In the genomic region with DNA sequence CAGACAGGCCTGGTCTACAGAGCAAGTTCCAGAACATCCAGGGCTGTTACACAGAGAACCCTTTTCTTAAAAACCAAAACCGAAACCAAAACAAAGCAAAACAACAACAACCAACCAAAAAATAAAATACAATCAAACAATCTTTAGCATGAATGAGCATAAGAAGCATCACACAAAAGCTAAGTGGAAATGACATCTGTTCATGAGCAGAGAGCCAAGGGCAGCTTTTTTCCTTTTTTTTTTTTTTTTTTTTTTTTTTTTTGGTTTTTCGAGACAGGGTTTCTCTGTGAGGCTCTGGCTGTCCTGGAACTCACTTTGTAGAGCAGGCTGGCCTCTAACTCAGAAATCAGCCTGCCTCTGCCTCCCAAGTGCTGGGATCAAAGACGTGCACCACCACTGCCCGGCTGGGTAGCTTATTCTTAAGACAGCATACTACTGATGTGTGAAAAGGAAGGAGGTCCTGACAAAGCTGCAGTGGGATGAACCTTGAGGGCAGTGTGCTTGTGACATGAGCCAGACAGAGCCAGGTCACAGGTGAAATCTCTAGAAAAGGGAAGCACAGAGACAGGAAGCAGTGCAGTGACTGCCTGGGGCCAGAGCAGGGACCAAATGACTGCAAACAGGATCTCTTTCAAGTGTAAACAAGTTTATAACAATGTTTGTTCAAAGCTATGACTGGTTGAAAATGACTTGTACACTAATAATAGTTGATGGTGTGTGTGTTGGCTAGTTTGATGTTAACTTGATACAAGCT, we compare ENCODE assay signal across 20 mouse cellular contexts. TPM values are rescaled to one million over a fixed set of nuclear protein-coding genes. Genes with fewer than 3 reads are reported as not detected.
DNase-seq lines count a peak whose midpoint lies in the region; ATAC-seq and TF ChIP-seq lines count a peak whose summit lies in the region.
"Had no signal": no experiment of that assay in that cellular context is flagged by ENCODE, and none has a peak within 500 bp of the region (broad histone marks: within the 10 kb centered on the region; RNA-seq: fewer than 3 reads in every experiment).

No protein-coding gene starts in this region.

- ATAC-seq in forebrain, embryonic 13.5 days: no peak
- ATAC-seq in forebrain, embryonic 12.5 days (ENCODE audit: low FRiP score): no peak
- ATAC-seq in liver, embryonic 13.5 days (ENCODE audit: low read depth): no peak
- ATAC-seq in neutrophil, adult 5-6 weeks (ENCODE audit: extremely low read depth, insufficient number of reproducible peaks, low FRiP score, poor library complexity, severe bottlenecking): peak; percentile 45; the same call in 1 of the 2 replicates
- ATAC-seq: forebrain, embryonic 14.5 days had no signal

- no peaks in the 10 kb centered on the region for H3K4me1 ChIP-seq in forebrain, embryonic 13.5 days
- H3K4me1 ChIP-seq in forebrain, embryonic 12.5 days: no peaks in the 10 kb centered on the region
- peaks cover 54% of the 10 kb centered on the region for H3K4me1 ChIP-seq in liver, embryonic 13.5 days (replicated peaks)
- H3K4me1 ChIP-seq in MEL (ENCODE audit: control insufficient read depth in 1 of 2, insufficient read depth in 2 of 2, low read length in 2 of 2): peaks cover 2 to 6% of the 10 kb centered on the region in 2 experiments; a peak in 1 of 4 replicates
- H3K4me1 ChIP-seq: midbrain, embryonic 10.5 days had no signal

- TF ChIP-seq CTCF in MEL (IDR thresholded peaks at IDR 0.05 in 2 of 3, conservative IDR thresholded peaks at IDR 0.05 in 1 of 3; ENCODE audit: control insufficient read depth in 1 of 3, insufficient read depth in 1 of 3, low read depth in 2 of 3, low read length in 3 of 3, poor library complexity in 1 of 3, severe bottlenecking in 1 of 3): no peak

- TF ChIP-seq POLR2A in MEL (IDR thresholded peaks at IDR 0.05; ENCODE audit: control insufficient read depth in 1 of 2, insufficient read depth in 1 of 2, low read depth in 1 of 2, low read length in 2 of 2, poor library complexity in 1 of 2): no peak

- WGBS in forebrain, embryonic 13.5 days: 85% methylated on average over 4 of the region's 4 CpGs
- WGBS in forebrain, embryonic 12.5 days: 89% methylated on average over 4 of the region's 4 CpGs
- 66% methylated on average over 4 of the region's 4 CpGs for WGBS in liver, embryonic 13.5 days (ENCODE audit: insufficient replicate concordance)

- TF ChIP-seq RAD21 in MEL (IDR thresholded peaks at IDR 0.05; ENCODE audit: low read depth, low read length): no peak

- H3K4me3 ChIP-seq in forebrain, embryonic 13.5 days: no peak overlapping the region
- H3K4me3 ChIP-seq in forebrain, embryonic 12.5 days (replicated peaks): no peak overlapping the region
- no peak overlapping the region for H3K4me3 ChIP-seq in liver, embryonic 13.5 days (replicated peaks)
- H3K4me3 ChIP-seq in MEL (ENCODE audit: control insufficient read depth in 1 of 2, insufficient read depth in 1 of 2, low read depth in 2 of 2, low read length in 2 of 2): no peak overlapping the region
- H3K4me3 ChIP-seq: embryonic facial prominence, embryonic 15.5 days; kidney, embryonic 15.5 days; midbrain, embryonic 10.5 days; myocyte had no signal

- H3K36me3 ChIP-seq in forebrain, embryonic 13.5 days (ENCODE audit: poor library complexity, severe bottlenecking): peaks cover 2% of the 10 kb centered on the region; the same call in 1 of the 2 replicates
- H3K36me3 ChIP-seq in forebrain, embryonic 12.5 days (replicated peaks): peaks cover 3% of the 10 kb centered on the region; the same call in 1 of the 2 replicates
- peaks cover 12% of the 10 kb centered on the region; the same call in 1 of the 2 replicates for H3K36me3 ChIP-seq in liver, embryonic 13.5 days
- no peaks in the 10 kb centered on the region; a peak in 1 of 4 replicates for H3K36me3 ChIP-seq in MEL (ENCODE audit: control insufficient read depth in 1 of 2, insufficient read depth in 2 of 2, low read length in 2 of 2)

- no peak for DNase-seq in liver, embryonic 13.5 days
- DNase-seq in liver: no peak
- DNase-seq in MEL (ENCODE audit: low read depth, low spot score): no peak
- no peak for DNase-seq in kidney, postnatal 14 days
- DNase-seq in cerebellum, adult 18-20 months: no peak
- DNase-seq: adrenal gland, adult 8-10 months; cerebellum, adult 11-12 months; gastrocnemius, postnatal 25 days; lung, postnatal 14 days; thymus, postnatal 25 days had no signal

- H3K27ac ChIP-seq in forebrain, embryonic 13.5 days: peak overlapping the region; percentile 40
- no peak overlapping the region for H3K27ac ChIP-seq in forebrain, embryonic 12.5 days
- H3K27ac ChIP-seq in liver, embryonic 13.5 days: peak overlapping the region; percentile 59
- H3K27ac ChIP-seq in MEL (ENCODE audit: control insufficient read depth, low read depth, low read length): no peak overlapping the region
- H3K27ac ChIP-seq: embryonic facial prominence, embryonic 15.5 days; kidney, embryonic 15.5 days; midbrain, embryonic 10.5 days had no signal

- no peaks in the 10 kb centered on the region; the same call in 1 of the 2 replicates for H3K79me2 ChIP-seq in MEL (ENCODE audit: control insufficient read depth, insufficient read depth, low read length, poor library complexity)

- no peaks in the 10 kb centered on the region for H3K27me3 ChIP-seq in forebrain, embryonic 13.5 days
- no peaks in the 10 kb centered on the region for H3K27me3 ChIP-seq in forebrain, embryonic 12.5 days
- H3K27me3 ChIP-seq in liver, embryonic 13.5 days: no peaks in the 10 kb centered on the region
- no peaks in the 10 kb centered on the region for H3K27me3 ChIP-seq in MEL (ENCODE audit: control insufficient read depth in 1 of 2, insufficient read depth in 2 of 2, low read length in 2 of 2)
- H3K27me3 ChIP-seq: embryonic facial prominence, embryonic 15.5 days; kidney, embryonic 15.5 days had no signal

- H3K4me2 ChIP-seq in forebrain, embryonic 13.5 days: no peak overlapping the region
- H3K4me2 ChIP-seq in forebrain, embryonic 12.5 days: no peak overlapping the region
- no peak overlapping the region for H3K4me2 ChIP-seq in liver, embryonic 13.5 days
- H3K4me2 ChIP-seq: embryonic facial prominence, embryonic 15.5 days; heart, embryonic 11.5 days; kidney, embryonic 15.5 days had no signal

- H3K9ac ChIP-seq in forebrain, embryonic 13.5 days: no peak overlapping the region
- no peak overlapping the region for H3K9ac ChIP-seq in forebrain, embryonic 12.5 days
- H3K9ac ChIP-seq in liver, embryonic 13.5 days: peak overlapping the region; percentile 13; the same call in 1 of the 2 replicates
- no peak overlapping the region; the same call in 1 of the 2 replicates for H3K9ac ChIP-seq in MEL (ENCODE audit: control insufficient read depth, low read depth, low read length, poor library complexity, severe bottlenecking)
- H3K9ac ChIP-seq: embryonic facial prominence, embryonic 15.5 days; kidney, embryonic 15.5 days had no signal

- TF ChIP-seq EP300 in MEL (IDR thresholded peaks at IDR 0.05; ENCODE audit: low read depth in 1 of 2, low read length in 2 of 2): no peak

- no peaks in the 10 kb centered on the region for H3K9me3 ChIP-seq in forebrain, embryonic 13.5 days (replicated peaks)
- no peaks in the 10 kb centered on the region for H3K9me3 ChIP-seq in forebrain, embryonic 12.5 days
- H3K9me3 ChIP-seq in liver, embryonic 13.5 days (replicated peaks): no peaks in the 10 kb centered on the region
- H3K9me3 ChIP-seq in MEL (replicated peaks; ENCODE audit: insufficient read depth, low read length): no peaks in the 10 kb centered on the region
- H3K9me3 ChIP-seq: embryonic facial prominence, embryonic 15.5 days; kidney, embryonic 15.5 days; midbrain, embryonic 10.5 days had no signal

RNA-seq across cellular contexts. Expression of a gene that starts 14.5 kb away (rescaled TPM):
- polyA plus RNA-seq in forebrain, embryonic 13.5 days (2015; fragmentation: Nextera tagmentation; extraction: Ambion mirVana): 16.6 and 17.1 TPM in 2 replicates
- 30.6 and 31.7 TPM in 2 replicates for polyA plus RNA-seq in forebrain, embryonic 12.5 days (2016; fragmentation: Nextera tagmentation; extraction: Ambion mirVana)
- polyA plus RNA-seq in liver, embryonic 13.5 days (2015; fragmentation: Nextera tagmentation; extraction: Ambion mirVana): 11.1 and 12.3 TPM in 2 replicates
- total RNA-seq in MEL (2012; rRNA removed): 5.6 and 6.2 TPM in 2 replicates
- polyA plus RNA-seq in MEL (2012; ENCODE audit: insufficient read depth in 1 of 2, insufficient read length in 2 of 2, low read depth in 1 of 2, low replicate concordance in 2 of 2, missing spikeins in 1 of 2): 10 to 100 TPM in 1 of 2 experiments, not detected in 1; 16.2 TPM
- total RNA-seq in neutrophil, adult 5-6 weeks (2017): 9.2 and 10.2 TPM in 2 replicates

RNA-seq across cellular contexts. Expression of a gene that starts 18.8 kb away (rescaled TPM):
- not detected in 2 replicates for polyA plus RNA-seq in forebrain, embryonic 13.5 days (2015; fragmentation: Nextera tagmentation; extraction: Ambion mirVana)
- 0.08 and 0.13 TPM in 2 replicates for polyA plus RNA-seq in forebrain, embryonic 12.5 days (2016; fragmentation: Nextera tagmentation; extraction: Ambion mirVana)
- 0.24 and 0.32 TPM in 2 replicates for polyA plus RNA-seq in liver, embryonic 13.5 days (2015; fragmentation: Nextera tagmentation; extraction: Ambion mirVana)
- total RNA-seq in MEL (2012; rRNA removed): not detected in 2 replicates
- not detected for polyA plus RNA-seq in MEL (2012; ENCODE audit: insufficient read depth in 1 of 2, insufficient read length in 2 of 2, low read depth in 1 of 2, low replicate concordance in 2 of 2, missing spikeins in 1 of 2)
- total RNA-seq in neutrophil, adult 5-6 weeks (2017): not detected in 2 replicates
- total RNA-seq: adrenal gland, adult 8-10 months; gastrocnemius, postnatal 25 days had no signal

RNA-seq across cellular contexts. Expression of a gene that starts 26.4 kb away (rescaled TPM):
- polyA plus RNA-seq in forebrain, embryonic 13.5 days (2015; fragmentation: Nextera tagmentation; extraction: Ambion mirVana): not detected in 2 replicates
- polyA plus RNA-seq in forebrain, embryonic 12.5 days (2016; fragmentation: Nextera tagmentation; extraction: Ambion mirVana): 0.09 and 0.72 TPM in 2 replicates
- 5.1 and 7.2 TPM in 2 replicates for polyA plus RNA-seq in liver, embryonic 13.5 days (2015; fragmentation: Nextera tagmentation; extraction: Ambion mirVana)
- 0.16 and 0.23 TPM in 2 replicates for total RNA-seq in MEL (2012; rRNA removed)
- polyA plus RNA-seq in MEL (2012; ENCODE audit: insufficient read depth in 1 of 2, insufficient read length in 2 of 2, low read depth in 1 of 2, low replicate concordance in 2 of 2, missing spikeins in 1 of 2): under 1 TPM in 1 of 2 experiments, not detected in 1; 0.19 TPM
- total RNA-seq in neutrophil, adult 5-6 weeks (2017): not detected in 2 replicates
- total RNA-seq: adrenal gland, adult 8-10 months; gastrocnemius, postnatal 25 days; heart, postnatal 25 days had no signal
- polyA plus RNA-seq: forebrain, embryonic 14.5 days; midbrain, embryonic 10.5 days had no signal

RNA-seq across cellular contexts. Expression of a gene that starts 26.4 kb away (rescaled TPM):
- 45.0 and 54.5 TPM in 2 replicates for polyA plus RNA-seq in forebrain, embryonic 13.5 days (2015; fragmentation: Nextera tagmentation; extraction: Ambion mirVana)
- 51.4 and 53.0 TPM in 2 replicates for polyA plus RNA-seq in forebrain, embryonic 12.5 days (2016; fragmentation: Nextera tagmentation; extraction: Ambion mirVana)
- polyA plus RNA-seq in liver, embryonic 13.5 days (2015; fragmentation: Nextera tagmentation; extraction: Ambion mirVana): 126 and 152 TPM in 2 replicates
- total RNA-seq in MEL (2012; rRNA removed): 50.7 and 67.8 TPM in 2 replicates
- 100 to 1,000 TPM; 193 to 825 TPM for polyA plus RNA-seq in MEL (2012; ENCODE audit: insufficient read depth in 1 of 2, insufficient read length in 2 of 2, low read depth in 1 of 2, low replicate concordance in 2 of 2, missing spikeins in 1 of 2)
- 23.3 and 28.6 TPM in 2 replicates for total RNA-seq in neutrophil, adult 5-6 weeks (2017)

RNA-seq across cellular contexts. Expression of a gene that starts 51.6 kb away (rescaled TPM):
- polyA plus RNA-seq in forebrain, embryonic 13.5 days (2015; fragmentation: Nextera tagmentation; extraction: Ambion mirVana): 39.5 and 45.9 TPM in 2 replicates
- polyA plus RNA-seq in forebrain, embryonic 12.5 days (2016; fragmentation: Nextera tagmentation; extraction: Ambion mirVana): 35.1 and 36.5 TPM in 2 replicates
- polyA plus RNA-seq in liver, embryonic 13.5 days (2015; fragmentation: Nextera tagmentation; extraction: Ambion mirVana): 6.5 and 7.0 TPM in 2 replicates
- total RNA-seq in MEL (2012; rRNA removed): 3.7 and 4.8 TPM in 2 replicates
- polyA plus RNA-seq in MEL (2012; ENCODE audit: insufficient read depth in 1 of 2, insufficient read length in 2 of 2, low read depth in 1 of 2, low replicate concordance in 2 of 2, missing spikeins in 1 of 2): 10 to 100 TPM in 1 of 2 experiments, not detected in 1; 23.2 TPM
- 6.5 and 7.8 TPM in 2 replicates for total RNA-seq in neutrophil, adult 5-6 weeks (2017)

Comparison
In these comparisons a context has a peak if more than half of its experiments do, and no peak if none do; other contexts are left out.
1. H3K27ac ChIP-seq: peak in forebrain, embryonic 13.5 days (single experiment) and liver, embryonic 13.5 days (single experiment); none in forebrain, embryonic 12.5 days (single experiment) and MEL (single experiment).